In genomic region chr1:56530801-56531200, GRCm38 (mm10) we compare ENCODE assay signal across 18 mouse cellular contexts.
"Had no signal": no experiment of that assay in that cellular context is flagged by ENCODE, and none has a peak within 500 bp of the region (broad histone marks: within the 10 kb centered on the region; RNA-seq: fewer than 3 reads in every experiment).

No protein-coding gene starts in this region.

- H3K4me3 ChIP-seq: liver, embryonic 13.5 days; midbrain, embryonic 13.5 days; neural tube, embryonic 12.5 days; neural tube, embryonic 15.5 days had no signal

- ATAC-seq: midbrain, embryonic 13.5 days had no signal

- H3K9me3 ChIP-seq: liver, embryonic 13.5 days; midbrain, embryonic 13.5 days; neural tube, embryonic 12.5 days; neural tube, embryonic 15.5 days had no signal

- H3K36me3 ChIP-seq: liver, embryonic 13.5 days; midbrain, embryonic 13.5 days; neural tube, embryonic 12.5 days; neural tube, embryonic 15.5 days had no signal

- H3K4me1 ChIP-seq: liver, embryonic 13.5 days; midbrain, embryonic 13.5 days; neural tube, embryonic 12.5 days; neural tube, embryonic 15.5 days had no signal

- H3K9ac ChIP-seq: liver, embryonic 13.5 days; midbrain, embryonic 13.5 days; neural tube, embryonic 12.5 days; neural tube, embryonic 15.5 days had no signal

- H3K27me3 ChIP-seq: liver, embryonic 13.5 days; midbrain, embryonic 13.5 days; neural tube, embryonic 12.5 days; neural tube, embryonic 15.5 days had no signal

- DNase-seq: kidney, adult 18-20 months; kidney, adult 9 months; kidney, postnatal 14 days; kidney, postnatal 4 days; liver, embryonic 13.5 days; lung, adult 2 months; lung, postnatal 14 days; lung, postnatal 4 days; right cerebral cortex, adult 18-20 months; right cerebral cortex, postnatal 14 days; right cerebral cortex, postnatal 4 days; thymus, adult 2 months; thymus, postnatal 14 days; thymus, postnatal 4 days had no signal

- H3K4me2 ChIP-seq: liver, embryonic 13.5 days; midbrain, embryonic 13.5 days; neural tube, embryonic 12.5 days; neural tube, embryonic 15.5 days had no signal

- H3K27ac ChIP-seq: liver, embryonic 13.5 days; midbrain, embryonic 13.5 days; neural tube, embryonic 12.5 days; neural tube, embryonic 15.5 days; stomach, postnatal 0 days had no signal
